Mouse (Mus musculus) frontal cortex, adult 2 months (tissue): ENCODE measurements around the gene Hmgcl. TPM values are rescaled to one million over a fixed set of nuclear protein-coding genes. Genes with fewer than 3 reads are reported as not detected.
A peak's percentile ranks its signal among the peaks of the same experiment; 100 is the strongest.

Experiments used
- DNase-seq, 2 experiments: peaks; one replicate each; pipeline ENCODE4 v3.0.0; 2022; ENCODE audit warnings: low spot score in 1 of 2; ENCODE audit errors: extremely low spot score in 1 of 2
- polyA plus RNA-seq: library from polyadenylated mRNA; depleted of rRNA; stranded (reverse); fragments of >200 nt; gene quantifications from 2 replicates; pipeline ENCODE4 v1.2.3, GENCODE M21; 2012; rRNA removed

The Hmgcl gene
- polyA plus RNA-seq: 56.1 and 56.2 TPM in 2 replicates

DNA sequence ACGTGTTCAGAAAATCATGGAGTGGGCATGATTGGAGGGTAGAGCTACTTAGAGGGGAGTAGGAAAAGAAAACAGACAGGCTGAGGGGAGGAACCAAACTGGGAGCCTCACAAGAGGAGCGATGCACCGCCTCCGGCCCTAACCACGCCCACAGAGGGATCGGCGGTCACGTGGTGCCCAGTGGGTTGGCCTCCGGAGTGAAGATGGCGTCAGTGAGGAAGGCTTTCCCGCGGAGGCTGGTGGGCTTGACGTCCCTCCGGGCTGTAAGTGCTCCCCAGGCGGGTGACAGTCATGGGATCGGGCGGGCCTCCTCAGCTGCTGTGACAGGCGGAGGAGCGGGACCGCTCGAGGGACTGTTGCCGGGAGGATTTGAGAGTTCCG lies at the start of gene Hmgcl:
Gene Hmgcl (plus strand): TSS at position 171 of the 381 bp plus-strand sequence.
- DNase-seq: peak; percentile 89 to 96

DNA sequence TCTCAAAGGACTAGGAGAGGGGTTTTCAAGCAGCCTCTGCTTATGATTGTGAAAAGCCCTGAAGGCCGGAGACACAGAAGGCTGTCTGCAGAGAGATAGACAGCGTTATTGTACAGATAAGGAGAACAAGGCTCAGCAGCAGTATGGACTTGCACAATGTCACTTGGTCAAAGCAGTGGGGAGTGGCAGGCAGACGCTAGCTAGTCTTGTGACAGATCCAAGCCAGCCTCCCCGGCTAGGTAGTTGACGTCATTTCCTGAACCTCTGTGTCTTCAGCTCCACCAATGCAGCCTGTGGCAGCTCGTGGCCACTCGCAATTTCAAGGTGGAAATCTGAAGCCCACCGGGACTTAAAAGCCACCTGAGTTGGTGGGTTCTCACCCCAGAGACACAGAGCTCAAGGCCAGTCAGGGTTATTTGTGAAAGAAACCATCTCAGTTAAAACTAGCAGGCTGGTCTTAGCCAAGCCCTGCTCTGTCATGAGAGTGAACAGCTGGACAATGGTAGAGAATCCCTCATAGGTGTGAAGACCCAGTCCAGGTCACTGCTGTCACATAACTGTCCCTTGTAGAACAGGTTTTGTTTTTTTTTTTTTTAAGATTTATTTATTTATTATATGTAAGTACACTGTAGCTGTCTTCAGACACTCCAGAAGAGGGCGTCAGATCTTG lies 47.7 kb upstream of the Hmgcl start:
- no peak for DNase-seq

DNA sequence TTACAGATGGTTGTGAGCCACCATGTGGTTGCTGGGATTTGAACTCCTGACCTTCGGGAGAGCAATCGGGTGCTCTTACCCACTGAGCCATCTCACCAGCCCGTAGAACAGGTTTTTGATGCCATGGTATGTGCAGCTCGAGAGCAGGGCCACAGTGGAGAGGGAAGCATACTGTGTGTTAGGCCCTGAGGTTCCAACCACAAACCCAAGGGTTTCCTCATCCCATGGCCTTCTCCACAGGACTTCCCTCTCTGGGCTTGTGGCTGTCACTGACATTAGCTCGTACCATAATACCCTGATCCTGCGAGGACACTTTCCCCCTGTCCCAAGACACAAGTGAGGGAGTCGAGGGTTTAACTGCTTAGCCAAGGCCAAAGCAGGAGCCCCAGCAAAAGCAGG lies 47.2 kb upstream of the Hmgcl start:
- no peak for DNase-seq

DNA sequence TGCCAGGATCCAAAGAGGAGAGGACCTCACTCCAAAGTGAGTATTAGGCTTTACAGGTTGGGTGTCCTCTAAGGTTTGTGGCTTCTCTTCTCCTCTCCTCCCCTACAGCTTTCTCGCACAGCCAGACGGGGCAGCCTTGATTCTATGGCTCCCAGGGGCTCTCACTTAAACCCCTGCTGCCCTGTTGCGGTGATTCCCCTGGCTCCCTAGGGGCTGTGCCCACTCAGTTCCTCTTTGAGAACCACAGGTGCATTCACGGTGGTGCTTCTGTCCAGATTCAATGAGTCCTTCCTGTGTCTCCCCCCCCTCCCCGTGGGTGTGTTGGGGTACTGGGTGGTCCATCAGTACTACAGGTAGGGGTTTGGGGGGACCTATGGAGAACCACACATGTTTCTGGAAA lies 46.2 kb upstream of the Hmgcl start:
- no peak for DNase-seq

DNA sequence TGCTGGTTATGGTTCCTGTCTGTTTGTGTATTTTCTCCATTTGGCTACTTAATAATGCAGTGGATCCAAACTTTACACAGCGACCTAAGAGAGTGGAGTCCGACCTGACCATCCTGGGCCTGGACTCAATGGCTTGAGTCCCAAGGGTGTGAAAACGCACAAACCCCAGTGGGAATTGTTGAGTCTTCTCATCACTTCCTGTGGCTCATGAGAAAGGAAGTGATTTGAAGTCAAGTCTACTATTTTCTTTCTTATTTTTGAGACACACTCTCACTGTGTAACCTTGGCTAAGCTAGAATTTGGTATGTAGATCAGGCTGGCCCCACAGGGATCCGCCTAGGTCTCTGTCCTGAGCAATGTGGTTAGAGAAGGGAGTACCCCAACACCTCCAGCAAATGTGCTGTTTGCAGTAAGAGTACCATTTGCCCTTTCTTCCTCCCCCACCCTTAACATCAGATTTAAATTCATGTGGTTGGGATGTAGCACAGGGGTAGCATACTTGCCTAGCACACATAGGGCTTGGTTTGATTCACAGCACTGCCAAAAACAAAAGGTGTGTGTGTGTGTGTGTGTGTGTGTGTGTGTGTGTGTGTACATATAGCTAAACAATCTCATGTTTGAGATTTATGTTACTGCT lies 43.5 kb upstream of the Hmgcl start:
- no peak for DNase-seq

DNA sequence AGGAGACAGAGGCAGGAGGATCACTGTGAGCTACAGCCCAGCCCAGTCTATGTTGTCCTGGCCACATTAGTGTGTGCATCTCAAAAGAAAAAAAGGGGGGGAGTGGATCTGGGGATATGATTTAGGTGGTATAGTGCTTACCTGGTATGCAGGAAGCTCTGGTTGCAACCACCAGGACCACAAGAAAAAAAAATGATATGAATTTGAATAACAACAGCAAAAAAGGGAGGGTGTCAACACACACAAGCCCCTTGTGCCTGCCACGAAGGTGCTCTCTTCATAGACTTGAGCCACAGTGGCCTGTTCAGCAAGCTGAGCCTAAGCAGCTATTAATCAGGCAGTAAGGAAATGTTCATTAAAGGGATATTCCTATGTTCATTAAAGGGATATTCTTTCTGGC lies 41.4 kb upstream of the Hmgcl start:
- DNase-seq: no peak

DNA sequence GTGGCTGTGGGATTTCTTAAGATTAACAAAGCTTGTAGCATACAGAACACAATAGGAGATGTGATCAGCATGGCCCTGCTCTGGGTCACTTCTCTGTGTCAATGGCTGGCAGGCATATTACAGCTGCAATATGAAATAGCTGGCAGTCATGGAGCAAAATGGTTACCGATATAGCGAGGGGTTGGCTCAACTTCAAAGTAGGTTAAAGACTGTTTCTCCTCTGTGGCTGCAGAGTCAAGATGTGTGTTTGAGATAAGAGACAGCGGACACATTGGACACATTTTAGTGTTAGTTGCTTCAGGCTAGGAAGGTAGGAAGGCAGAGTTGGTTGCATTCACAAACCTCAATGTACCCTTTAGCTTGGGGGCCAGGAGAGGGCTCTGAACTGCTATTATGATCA lies 39.6 kb upstream of the Hmgcl start:
- DNase-seq: no peak

DNA sequence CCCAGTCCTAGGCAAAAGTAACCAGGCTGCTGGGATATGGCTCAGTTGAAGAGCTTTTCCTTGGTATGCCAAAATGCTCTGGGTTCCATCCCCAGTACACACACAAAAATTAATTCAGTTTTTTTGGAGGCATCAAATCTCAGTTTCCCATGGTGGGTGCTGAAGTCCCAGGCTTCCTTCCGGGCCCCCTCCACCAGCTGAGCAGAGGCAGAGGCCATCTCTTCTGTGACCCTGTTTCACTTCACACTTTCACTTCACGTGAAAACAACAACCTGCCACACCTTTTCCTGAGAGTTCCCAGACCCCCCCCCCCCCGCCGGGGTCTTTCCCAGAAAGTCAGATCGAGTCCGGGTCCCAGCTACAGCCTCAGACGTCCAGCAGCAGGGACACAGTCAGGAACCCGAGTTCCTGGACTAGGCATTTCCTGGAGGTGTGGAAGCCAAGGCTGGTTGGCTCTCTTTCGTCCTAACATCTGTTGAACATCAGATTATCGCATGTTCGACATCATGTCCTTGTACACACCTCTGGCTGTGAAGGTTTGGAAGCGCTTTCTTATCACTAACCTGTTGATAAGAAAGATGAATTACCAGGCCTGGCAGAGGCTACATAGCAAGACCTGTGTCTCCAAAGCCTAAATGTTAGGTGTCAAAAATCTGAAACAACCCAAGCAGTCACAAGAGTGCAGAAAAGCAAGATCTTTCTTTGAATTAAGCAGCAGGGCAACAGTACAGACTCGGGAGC lies 36.8 kb upstream of the Hmgcl start:
- DNase-seq: no peak

DNA sequence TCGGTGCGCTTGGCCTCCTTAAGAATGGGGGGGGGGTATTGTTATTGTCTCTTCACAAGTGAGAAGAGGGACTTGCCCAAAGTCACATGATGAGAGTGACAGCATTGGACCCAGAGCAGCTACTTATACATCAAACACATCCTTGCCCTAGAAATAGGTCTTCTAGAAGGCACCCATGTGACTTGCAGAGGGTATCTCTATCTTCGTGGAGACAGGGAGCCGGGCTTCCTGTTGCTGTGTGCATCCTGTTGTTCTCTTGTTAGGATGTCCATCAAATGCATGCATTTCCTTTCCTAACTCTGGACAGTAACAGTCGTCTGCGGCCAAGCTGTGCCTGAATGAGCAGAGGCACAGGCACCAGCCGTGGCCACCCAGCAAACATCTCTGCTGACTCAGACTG lies 34.7 kb upstream of the Hmgcl start:
- DNase-seq: no peak

DNA sequence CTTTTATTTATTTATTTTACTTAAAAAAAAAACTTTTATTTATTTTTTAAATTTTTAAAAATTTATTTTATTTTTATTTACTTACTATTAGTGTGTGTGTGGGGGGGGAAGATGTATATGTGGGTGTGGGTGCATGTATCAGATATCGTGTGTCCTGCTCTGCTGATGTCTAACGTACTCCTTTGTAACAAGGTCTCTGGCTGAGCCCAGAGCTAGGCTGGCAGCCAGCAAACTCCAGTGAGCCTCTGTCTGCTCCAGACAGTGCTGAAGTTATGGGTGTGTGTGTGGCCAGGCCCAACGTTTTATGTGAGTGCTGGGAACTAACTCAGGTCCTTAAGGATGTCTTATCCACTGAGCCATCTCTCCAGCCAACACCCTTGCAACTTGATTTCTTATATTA lies 34.1 kb upstream of the Hmgcl start:
- DNase-seq: no peak

DNA sequence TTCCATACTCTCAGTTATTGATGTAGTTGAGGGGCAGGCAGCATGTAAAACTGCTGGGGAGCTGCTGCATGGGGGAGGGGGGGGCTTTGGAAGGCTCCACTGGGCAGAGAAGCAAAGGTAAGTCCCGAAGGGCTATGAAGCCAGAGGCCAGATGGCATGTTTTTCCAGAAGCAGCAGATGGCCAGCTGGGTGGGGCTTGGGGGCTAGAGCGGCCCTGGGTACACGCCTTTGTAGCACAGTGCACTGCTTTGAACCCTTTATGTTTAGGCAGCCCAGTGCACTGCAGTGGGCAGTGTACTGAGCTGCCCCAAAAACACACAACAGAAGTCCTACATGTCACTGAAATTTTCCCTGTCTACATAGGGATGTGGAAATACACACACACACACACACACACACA lies 33.4 kb upstream of the Hmgcl start:
- DNase-seq: no peak

DNA sequence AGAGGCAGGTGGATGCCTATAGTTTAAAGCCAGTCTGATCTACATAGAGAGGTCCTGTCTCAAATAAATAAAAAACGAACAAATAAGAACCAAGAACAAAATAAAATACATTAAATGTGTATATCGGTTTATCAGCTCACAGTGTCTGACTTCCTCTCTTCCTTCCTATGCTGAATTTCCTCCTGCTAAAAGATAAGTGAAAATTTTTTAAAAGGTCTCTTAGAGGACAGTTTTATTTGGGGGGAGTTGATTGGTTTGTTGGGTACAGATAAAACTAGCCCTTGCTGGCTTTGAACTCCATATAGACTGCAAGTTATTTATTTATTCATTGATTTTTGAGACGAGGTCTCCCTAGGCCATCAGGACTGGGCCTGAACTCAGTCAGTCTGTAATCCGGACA lies 32.8 kb upstream of the Hmgcl start:
- no peak for DNase-seq

DNA sequence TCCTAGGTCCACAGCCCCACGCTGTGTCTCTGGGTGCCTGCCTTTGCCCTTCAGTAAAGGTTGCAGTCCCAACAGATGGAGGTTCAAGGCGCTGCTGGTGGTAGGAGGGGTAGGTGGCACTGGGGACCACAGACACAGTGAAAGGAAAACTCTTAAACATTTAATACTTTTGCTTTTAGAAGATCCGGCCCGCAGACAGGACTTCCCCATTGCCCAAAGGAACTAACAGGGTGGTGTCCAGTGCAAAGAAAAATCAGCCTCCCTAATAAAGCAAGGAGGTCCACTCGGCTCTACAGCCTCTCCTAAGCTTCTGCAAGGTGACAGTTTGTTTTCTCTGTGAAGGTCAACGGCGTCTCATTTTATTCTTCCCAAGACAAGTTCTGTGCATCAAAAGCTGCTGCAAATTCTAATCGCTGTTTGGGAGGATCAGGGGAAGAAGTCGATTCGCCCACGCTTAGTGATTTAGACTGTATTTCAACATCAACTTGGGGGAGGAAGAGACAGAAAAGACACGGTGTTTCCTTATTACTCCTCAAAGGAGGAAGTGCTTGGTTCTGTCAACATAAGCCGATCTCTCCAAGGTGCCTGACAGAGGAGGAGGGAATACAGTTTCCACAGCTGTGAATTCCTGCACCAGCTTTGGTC lies 27.5 kb upstream of the Hmgcl start:
- no peak for DNase-seq

DNA sequence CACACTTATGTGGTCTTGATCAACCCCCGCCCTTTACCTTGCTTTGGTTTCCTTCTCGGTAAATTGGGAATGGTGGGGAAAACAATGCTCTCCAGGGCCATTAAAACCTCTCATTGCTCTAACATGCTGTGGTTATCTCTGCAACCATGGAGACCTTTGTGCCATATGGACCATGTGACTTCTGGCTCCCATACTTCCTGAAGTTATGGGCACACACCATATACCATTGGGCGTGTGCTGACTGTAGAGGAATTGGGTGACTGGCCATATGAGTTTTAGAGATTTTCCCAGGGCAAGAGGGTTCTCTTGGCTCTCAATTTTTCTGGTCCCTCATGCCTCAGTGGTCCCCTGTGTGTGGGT lies 27.0 kb upstream of the Hmgcl start:
- no peak for DNase-seq

DNA sequence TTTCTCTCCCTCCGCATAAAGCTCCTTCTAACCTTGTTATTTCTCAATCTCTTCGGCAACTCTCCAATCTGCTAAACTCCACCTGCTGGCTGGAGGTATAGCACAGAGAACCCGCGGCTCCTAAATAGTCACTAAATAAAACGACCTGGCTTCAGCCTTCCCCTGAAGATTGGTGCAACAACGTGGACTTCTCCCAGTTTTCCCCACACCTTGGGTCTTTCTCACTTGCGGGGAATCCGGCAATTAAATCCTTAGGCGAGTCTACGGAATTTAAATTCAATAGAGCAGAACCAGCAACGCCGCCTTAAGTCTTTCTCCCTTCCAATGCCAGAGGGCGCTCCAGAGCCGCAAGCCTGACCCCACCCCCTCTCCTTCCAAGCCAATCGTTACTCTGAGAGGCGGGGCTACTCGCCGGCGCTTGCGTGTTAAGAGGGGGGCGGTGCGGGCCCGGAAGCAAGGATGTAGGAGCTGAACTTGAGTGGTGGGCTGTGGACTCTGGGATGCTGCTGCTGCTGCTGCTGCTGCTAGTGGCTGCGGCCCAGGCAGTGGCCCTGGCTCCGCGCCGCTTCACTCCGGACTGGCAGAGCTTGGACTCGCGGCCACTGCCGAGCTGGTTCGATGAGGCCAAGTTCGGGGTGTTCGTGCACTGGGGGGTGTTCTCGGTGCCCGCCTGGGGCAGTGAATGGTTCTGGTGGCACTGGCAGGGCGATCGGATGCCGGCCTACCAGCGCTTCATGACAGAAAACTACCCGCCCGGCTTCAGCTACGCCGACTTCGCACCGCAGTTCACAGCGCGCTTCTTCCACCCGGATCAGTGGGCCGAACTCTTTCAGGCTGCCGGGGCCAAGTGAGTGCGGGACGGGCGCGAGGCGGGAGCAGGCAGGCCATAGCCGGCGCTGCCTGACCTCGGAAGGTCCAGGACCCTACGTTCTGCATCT lies 25.7 kb upstream of the Hmgcl start, which contains the start of gene Fuca1:
Gene Fuca1 (plus strand): TSS at position 432 of the 938 bp plus-strand sequence.
- DNase-seq: peak; percentile 85 to 97

DNA sequence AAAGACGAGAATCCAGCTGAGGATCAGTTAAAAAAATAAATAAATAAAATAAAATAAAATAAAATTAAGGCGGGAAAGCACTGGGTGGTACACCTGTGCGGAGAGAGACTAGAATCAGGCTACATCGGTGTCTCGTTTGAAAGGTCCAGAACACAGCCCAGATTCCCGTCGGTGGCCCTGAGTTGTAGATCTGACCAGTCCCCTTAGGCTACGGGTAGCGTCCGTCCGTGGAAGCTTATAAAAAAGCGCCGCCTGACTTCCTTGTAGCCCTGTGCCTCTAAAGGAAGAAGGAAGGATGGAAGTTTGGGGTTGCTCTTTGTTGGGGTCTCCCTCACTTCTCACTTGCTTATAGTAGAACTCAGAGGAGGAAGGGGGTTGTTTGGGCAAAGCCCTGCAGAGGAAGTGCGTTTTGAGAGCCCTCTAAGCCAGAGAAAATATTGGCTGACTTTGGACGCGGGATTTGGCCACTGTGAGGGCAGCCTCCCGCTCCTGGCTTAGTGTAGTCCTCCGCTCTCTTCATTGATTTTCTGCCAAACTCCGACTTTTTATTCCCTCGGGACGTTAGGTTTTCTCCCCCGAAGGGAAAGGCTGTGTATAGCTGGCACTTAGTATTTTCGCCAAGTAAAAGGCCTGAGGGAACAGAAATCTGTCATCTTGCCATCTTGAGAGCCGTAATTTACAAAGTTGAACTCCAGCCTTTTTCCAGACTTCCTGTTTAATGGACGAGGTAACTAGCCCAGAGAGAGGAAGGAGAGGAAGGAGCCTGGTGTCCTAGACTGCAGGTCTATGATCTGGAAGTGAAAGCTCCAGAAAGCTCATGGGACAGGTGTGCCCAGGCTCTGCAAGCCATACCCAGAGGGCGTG lies 24.8 kb upstream of the Hmgcl start:
- DNase-seq: peak in 1 of 2 experiments; percentile 6

DNA sequence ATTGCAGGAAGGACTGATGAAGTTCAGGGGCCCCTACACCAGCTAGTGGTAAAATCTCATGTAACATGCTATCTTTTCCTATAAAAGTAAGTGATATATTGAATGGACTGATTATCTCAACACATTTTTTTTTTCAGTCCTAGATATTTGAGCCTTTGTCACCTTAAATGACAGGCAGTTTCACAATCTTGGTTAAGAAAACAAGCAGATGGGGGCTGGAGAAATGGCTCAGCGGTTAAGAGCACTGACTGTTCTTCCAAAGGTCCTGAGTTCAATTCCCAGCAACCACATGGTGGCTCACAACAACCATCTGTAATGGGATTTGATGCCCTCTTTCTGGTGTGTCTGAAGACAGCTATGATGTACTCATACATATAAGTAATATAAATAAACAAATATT lies 24.1 kb upstream of the Hmgcl start:
- DNase-seq: no peak

DNA sequence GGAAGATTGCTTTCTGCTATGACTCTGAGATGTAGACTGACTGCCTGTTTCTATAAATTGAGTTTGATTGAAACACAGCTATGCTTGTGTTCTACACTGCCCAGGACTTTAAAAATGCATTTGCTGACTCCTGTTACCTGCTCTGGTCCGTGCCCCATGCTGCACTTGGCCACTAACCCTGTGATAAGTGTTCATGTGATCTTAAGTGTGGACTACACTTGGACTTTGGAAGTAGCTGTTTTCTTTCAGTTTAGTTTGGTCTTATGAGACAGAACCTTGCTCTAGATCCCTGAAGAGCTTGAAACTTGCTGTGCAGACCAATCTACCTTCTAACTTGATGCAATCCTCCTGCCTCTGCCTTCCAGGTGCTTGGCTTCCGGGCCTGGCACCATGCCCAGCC lies 21.8 kb upstream of the Hmgcl start:
- DNase-seq: no peak

DNA sequence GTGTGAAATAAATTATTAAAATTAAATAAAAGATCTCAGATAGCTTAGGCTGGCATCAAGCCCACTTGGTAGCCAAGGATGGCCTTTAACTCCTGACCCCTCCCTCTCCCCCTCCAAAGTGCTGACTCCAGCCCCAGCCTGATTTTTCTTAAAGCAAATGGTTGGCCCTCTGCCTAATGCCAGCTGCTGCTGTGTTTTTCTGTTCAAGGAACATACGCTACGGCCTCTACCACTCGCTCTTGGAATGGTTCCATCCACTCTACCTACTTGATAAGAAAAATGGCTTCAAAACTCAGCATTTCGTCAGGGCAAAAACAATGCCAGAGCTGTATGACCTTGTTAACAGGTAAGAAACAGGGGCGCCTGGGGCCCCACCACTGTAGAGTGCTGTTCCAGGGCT lies 20.9 kb upstream of the Hmgcl start:
- DNase-seq: no peak
